Mouse (Mus musculus): ENCODE measurements at regions not wholly inside any gene's neighbourhood (a gene's known extent, or its start where the extent isn't known, plus 50 kb on each side); places are given as distances from the start of the nearest gene placed in this dataset.

DNA sequence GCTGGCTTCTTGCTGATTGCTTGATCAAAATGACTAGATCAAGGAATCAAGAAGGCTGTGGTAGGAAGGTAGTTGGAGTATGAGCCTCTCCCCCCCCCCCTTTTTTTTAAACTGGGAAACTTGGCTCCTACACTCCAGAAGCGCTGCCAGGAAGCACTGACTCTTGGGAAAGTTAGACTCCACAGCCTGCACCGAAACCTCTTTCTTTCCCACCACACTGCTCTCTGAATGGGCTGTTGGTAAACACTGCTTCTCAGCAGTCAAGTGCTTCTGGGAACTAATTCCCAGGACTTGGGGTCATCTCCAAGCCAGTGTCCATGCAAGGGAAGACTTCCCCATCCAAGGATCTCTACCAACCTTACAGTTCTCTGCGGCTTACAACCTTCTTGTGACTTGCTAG is 73.2 kb downstream of the Dad1 start:
- TF ChIP-seq CTCF (IDR thresholded peaks at IDR 0.05; ENCODE audit: borderline replicate concordance, insufficient read depth, low read depth, low read length) (no peak), POLR2A (IDR thresholded peaks at IDR 0.05; ENCODE audit: borderline replicate concordance, insufficient read depth, low read length) (no peak)

Measured in cerebellum, adult 2 months (tissue).